Mouse (Mus musculus) gastrocnemius, postnatal 10 days (tissue): ENCODE results near the gene Troap. TPM values are rescaled to one million over a fixed set of nuclear protein-coding genes. Genes with fewer than 3 reads are reported as not detected.

Experiments
- DNase-seq: peaks from one replicate; pipeline ENCODE4 v3.0.0; 2021; ENCODE audit warnings: mixed read lengths
- microRNA-seq, 2 experiments: library from miRNA; unstranded; fragments of <30 nt; microRNA quantifications; one replicate each; pipeline ENCODE4 v1.2.0; 2021
- total RNA-seq, 2 experiments: library from RNA; stranded (reverse); gene quantifications; 2 replicates each; pipeline ENCODE4 v1.2.3; 2021

The Troap gene
- total RNA-seq, 2 experiments from 2014 or later = 2.5 to 4.6 TPM

DNA sequence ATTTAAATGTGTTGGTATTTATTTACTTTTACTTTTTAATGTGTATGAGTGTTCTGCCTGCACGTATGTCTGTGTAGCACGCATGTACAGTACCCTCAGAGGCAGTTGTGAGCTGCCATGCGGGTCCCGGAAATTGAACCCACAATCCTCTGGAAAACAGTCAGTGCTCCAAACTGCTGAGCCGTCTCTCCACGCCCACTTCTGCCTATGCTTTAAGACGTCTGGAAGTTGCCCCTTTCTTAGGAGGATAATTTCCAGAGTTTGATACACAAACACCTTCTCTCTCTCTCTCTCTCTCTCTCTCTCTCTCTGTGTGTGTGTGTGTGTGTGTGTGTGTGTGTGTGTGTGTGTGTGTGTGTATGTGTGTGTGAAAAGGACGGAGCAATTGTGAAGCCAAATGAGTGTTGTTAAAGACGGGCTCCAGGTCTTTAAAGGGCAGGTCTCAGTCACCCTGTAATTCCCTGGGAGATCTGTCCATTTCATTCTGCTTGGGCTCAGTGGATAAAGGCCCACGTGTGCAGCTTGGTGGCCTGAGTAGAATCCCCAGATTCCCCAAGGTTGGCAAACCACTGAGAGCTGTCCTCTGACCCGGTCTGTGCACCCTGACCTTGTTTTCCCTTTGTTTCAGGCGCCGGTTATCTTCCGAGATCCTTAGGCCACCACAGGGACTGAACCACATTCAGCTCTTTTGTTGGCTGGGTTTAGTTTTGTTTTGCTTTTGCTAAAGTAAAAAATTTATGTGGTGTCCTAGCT, 40.1 kb downstream of the Troap start:
- DNase-seq = no peak

DNA sequence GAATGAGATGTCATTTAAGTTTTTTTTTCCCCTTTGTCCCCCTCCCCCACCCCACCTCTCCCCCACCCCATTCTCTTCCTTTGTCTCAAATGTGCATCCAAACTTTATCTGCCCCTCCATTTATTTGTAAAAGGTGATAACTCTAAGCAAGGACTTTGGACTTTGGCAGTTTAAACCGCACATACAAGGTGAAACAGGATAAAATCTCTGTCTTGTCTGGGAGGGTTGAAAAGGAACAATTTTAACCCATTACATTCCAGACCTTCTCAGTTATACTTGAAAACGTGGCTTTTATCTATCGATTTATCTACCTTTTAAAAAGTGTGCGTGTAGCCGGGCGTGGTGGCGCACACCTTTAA, 40.7 kb downstream of the Troap start:
- no peak for DNase-seq

DNA sequence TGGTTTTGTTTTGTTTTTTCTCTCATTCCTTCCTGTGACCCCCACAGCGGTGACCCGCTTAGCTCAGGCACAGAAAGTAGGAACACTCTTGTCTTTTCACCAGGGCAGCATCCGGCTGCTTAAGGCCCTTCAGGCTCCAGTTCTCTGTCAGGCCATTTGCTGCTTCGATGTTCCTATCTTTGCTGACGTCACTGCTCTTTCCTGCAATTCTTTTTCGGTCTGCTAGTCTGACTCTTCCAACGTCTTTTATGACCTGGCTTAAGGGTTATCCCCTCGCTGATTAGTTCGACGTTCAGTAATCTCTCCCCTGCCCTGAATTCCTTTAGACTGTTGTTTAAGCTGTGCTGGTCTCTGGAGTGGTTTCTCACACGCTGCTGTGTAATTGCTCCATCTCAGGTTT, 42.2 kb downstream of the Troap start:
- DNase-seq = no peak

DNA sequence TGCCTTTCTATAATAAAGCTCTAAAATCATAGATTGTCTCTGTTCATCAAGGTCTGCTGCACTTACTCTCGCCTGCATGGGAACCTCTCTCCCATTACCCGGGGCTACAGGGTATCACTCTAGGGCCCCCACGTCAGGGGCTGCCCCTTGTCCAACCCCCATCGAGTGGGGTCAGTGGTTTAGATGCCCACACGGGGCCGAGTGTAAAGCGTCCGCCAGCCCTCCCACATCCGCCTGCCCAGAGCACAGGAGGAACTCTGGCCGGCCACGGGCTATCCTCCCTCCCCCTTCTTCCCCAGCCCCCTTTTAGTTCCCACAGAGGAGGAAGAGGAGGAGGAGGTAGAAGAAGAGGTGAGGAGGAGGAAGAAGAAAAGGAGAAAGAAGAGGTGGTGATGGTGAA, 46.4 kb downstream of the Troap start:
- no peak for DNase-seq

DNA sequence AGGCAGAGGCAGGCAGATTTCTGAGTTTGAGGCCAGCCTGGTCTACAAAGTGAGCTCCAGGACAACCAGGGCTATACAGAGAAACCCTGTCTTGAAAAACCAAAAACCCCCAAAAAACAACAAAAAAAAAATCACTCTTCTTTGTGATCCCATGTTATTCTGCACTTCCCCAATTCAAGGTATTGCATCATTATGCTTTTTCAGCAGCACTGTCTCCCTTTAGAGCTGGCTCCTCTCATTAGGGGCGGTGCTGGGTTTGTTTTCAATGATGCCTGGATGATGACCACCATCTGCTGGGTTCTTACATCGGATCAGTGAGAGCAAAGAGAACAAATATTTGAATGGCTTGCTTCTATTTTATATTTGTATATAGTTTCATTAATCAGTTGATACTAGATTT, 48.3 kb downstream of the Troap start:
- no peak for DNase-seq

DNA sequence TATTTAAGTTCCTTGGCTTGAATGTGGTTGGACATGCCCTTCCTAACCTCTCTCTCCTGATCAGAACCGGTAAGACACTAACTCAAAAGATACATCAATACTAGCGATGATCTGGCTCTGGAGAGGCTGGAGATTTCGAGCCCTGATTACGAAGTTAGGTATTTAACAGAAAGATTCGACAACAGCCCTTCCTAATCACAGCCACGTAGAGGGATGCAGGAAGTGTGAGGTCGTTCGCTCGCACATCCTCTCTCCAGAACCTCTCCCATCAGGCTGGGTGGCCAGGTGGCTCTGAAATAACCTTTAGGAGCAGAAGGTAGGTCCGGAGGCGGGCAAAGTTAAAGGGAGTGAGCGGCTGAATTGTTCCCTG, 51.3 kb downstream of the Troap start, which contains the start of gene Spats2:
TSS of gene Spats2 (plus strand) at position 206 of the 370 bp plus-strand sequence.
- DNase-seq = no peak

DNA sequence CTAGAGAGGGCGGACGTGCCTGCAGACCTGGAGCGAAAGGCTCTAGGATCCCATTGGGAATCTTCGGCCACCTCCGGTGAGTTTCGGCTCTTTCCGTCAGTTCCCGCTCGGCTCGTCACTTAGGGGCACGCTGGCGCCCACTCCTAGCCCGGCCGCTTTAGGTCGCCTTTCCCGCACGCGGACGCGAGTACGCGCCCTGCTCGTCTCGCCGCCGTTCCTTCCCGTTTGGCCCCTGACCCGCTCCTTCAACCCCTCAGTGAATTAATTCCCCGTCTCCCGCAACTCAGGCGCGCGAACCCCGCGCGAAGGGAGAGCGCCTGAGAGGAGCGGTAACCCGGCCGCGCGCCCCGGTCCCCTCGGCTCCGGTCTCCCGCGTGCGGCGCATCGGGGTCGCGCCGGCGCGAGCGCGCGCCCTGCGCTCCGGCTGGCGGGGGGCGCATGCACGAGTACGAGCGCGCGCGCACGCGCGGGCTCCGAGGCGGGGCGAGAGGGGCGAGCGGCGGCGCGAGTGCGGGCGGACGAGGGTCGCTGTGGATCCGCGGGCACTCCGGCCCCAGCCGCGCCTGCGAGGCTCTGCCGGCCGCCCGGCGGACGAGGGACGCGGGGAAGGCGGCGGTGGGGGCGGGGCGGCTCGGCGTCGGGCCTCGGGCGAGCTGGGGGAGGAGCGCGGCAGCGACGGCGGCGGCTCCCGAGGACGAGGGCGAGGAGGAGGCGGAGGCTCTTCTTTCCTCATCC, 51.9 kb downstream of the Troap start:
- peak; percentile 89 for DNase-seq

DNA sequence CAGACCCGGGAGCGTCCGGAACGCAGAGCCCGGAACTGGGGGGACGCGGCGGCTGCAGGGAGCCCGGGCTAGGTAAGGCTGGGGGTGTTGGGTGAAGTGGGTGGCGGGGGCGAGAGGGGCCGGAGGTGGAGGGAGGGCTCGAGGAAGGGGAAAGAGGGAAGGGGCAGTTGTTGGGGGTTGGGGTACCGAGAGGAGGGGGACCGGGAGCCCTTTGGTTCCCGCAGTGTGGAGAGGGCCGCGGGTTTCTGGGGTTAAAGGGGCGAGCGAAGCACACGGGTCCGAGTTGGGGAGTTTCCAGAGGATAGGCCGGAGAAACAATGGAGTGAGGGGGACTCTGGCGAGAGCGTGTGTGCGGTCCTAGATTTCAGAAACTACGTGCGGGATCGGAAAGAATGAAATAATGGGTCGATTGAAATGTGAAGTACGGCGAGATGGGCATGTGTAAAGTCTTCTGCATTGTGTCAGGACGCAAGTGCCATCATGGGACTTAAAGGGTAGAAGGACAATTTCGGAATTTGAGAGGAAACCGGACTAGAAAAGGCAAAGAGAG, 52.5 kb downstream of the Troap start:
- no peak for DNase-seq

DNA sequence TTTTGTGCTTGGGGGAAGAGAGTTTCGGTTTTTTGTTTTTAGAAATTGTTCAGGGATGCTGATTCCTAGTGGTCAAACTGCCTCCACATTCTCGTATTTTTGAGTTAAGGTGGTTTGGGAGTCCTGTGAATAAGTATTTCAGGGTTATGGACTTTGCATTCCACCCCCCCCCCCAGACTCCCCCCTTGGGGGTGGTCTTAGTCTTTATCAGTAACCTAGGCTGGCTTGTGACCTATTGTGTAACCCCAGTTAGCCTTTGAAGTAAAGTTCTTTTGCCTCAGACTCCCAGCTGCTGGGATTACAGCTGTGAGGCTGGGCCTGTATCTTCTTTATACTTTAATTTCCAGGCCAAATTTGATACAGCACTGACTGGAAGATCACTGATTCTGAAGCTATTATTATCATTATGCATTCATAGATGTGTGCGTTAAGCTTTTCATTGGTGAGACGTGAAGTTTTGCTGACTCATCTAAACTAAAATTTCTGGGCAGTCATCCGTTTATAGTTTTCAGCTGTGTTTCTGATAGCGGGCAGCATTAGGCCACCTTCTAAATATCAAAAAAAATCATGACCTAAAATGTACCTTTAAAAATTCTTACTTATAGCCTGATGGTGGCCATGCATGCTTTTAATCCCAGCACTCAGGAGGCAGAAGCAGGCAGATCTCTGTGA, 53.6 kb downstream of the Troap start:
- DNase-seq = no peak

DNA sequence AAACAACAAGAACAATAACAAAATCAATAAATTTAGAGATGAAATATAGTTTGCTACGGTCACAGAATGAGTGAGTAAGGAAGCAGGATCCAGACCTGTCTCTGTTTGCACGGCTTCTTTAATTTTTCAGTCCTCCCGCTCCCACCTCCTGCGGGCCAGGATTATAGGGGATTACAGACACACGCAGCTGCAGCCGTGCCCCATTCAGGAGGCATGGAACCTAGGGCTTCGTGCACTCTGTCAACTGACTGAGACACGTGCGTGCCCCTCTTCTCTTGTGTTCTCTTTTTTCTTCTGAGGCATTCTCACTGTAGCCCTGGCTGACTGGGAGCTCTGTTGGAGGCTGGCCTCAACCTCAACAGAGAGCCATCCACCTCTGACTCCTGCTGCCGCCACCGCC, 55.1 kb downstream of the Troap start:
- DNase-seq = no peak

DNA sequence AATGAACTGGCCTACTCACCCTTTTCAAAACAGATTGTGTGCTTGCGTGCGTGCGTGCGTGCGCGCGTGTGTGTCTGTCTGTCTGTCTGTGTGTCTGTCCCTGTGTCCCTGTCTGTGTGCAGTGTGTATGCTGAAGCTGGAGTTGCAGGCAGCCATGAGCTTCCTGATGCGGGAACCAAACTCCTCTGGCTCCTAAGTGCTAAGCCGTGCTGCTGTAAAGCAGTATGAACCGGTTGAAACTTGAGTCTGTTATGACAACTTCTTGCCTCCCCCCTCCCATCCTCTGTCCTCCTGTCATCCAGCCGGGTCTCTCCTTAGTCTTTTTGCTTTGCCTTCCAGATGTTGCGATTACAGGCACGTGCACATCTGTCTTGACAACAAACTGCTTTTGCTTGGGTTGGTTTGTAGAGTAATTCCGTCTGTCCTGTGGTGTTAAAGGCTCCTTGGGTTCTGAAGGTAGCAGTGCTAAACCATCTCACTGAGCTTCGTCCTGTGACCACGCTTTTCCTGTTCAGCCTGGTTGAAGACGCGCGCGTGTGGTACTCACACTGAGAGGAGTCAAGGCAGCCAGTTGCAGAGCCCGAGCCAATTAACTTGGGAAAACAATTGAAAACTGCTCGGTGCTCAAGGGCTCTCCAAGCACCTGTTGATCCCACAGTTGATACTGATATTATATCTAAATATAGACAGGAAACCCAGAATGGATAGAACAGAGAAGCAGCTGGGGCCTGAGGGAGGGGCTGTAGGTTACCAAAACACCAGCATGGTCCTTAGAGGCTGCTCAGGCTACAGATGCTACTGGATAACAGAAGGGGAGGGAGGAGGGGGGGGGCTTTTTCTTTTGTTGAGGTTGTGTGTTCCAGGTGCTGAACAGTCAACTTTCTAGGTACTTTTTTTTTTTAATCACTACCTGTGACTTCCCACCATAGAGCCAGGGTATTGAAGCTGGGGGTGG, 55.9 kb downstream of the Troap start:
- no peak for DNase-seq

Small RNA genes within 50 kb of the gene (microRNA-seq; reads per million reads assigned to microRNA genes)
- 0 to 0.50 reads per million in 2 experiments for gene Mir6960

Other genes starting within 250 kb of the Troap start
- gene Prkag1, start 243.1 kb upstream of the Troap start, total RNA-seq = 10 to 100 TPM; 35.8 to 36.6 TPM
- gene Kmt2d, start 203.4 kb upstream of the Troap start, total RNA-seq = 10 to 100 TPM; 46.9 to 59.9 TPM
- gene Rhebl1, start 180.0 kb upstream of the Troap start, total RNA-seq = 1 to 10 TPM; 2.1 to 2.7 TPM
- 1 to 10 TPM; 3.6 to 4.0 TPM for gene Dhh, start 176.0 kb upstream of the Troap start, total RNA-seq
- 1 to 10 TPM; 8.1 to 9.9 TPM for gene Lmbr1l, start 156.3 kb upstream of the Troap start, total RNA-seq
- 100 to 1,000 TPM; 188 to 204 TPM for gene Tuba1b, start 140.0 kb upstream of the Troap start, total RNA-seq
- gene Gm49450, start 121.0 kb upstream of the Troap start, total RNA-seq = not detected
- gene Tuba1a, start 120.9 kb upstream of the Troap start, total RNA-seq = 100 to 1,000 TPM; 171 to 195 TPM
- gene Tuba1c, start 44.7 kb upstream of the Troap start, total RNA-seq = 10 to 100 TPM; 31.9 to 39.8 TPM
- 1 to 10 TPM; 1.7 to 2.0 TPM for gene Prph, start 19.4 kb upstream of the Troap start, total RNA-seq
- gene C1ql4, start 13.2 kb downstream of the Troap start, total RNA-seq = not detected
- under 1 TPM in 1 of 2 experiments, not detected in 1; 0.50 TPM for gene Dnajc22, start 18.6 kb downstream of the Troap start, total RNA-seq
- gene Spats2, start 51.3 kb downstream of the Troap start, total RNA-seq = 10 to 100 TPM; 12.3 to 14.5 TPM
- gene Kcnh3, start 150.3 kb downstream of the Troap start, total RNA-seq = under 1 TPM; 0.12 to 0.68 TPM
- gene Mcrs1, start 177.4 kb downstream of the Troap start, total RNA-seq = 10 to 100 TPM; 41.0 to 44.7 TPM
- 10 to 100 TPM; 23.3 to 28.8 TPM for gene Prpf40b, start 220.5 kb downstream of the Troap start, total RNA-seq
- not detected for gene Fam186b, start 221.3 kb downstream of the Troap start, total RNA-seq